Mouse (Mus musculus): ENCODE measurements around the gene Sox2. TPM values are rescaled to one million over a fixed set of nuclear protein-coding genes. Genes with fewer than 3 reads are reported as not detected.

The Sox2 gene
- polyA plus RNA-seq, 1 experiment from 2014 or later: 0.24 TPM

DNA sequence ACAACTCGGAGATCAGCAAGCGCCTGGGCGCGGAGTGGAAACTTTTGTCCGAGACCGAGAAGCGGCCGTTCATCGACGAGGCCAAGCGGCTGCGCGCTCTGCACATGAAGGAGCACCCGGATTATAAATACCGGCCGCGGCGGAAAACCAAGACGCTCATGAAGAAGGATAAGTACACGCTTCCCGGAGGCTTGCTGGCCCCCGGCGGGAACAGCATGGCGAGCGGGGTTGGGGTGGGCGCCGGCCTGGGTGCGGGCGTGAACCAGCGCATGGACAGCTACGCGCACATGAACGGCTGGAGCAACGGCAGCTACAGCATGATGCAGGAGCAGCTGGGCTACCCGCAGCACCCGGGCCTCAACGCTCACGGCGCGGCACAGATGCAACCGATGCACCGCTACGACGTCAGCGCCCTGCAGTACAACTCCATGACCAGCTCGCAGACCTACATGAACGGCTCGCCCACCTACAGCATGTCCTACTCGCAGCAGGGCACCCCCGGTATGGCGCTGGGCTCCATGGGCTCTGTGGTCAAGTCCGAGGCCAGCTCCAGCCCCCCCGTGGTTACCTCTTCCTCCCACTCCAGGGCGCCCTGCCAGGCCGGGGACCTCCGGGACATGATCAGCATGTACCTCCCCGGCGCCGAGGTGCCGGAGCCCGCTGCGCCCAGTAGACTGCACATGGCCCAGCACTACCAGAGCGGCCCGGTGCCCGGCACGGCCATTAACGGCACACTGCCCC is 586 bp downstream of the Sox2 start:
- Histone ChIP-seq H3K27ac (ENCODE audit: low read length) (no peak overlapping the region), H3K4me3 (ENCODE audit: low read length) (peak overlapping the region; percentile 45), H3K4me2 (ENCODE audit: low read depth, low read length) (peak overlapping the region; percentile 71), H3K4me1 (ENCODE audit: control insufficient read depth, insufficient read depth, low read length) (peaks cover 22% of the 10 kb centered on the region), H3K36me3 (ENCODE audit: control insufficient read depth, insufficient read depth, low read length) (no peaks in the 10 kb centered on the region), H3K9ac (ENCODE audit: low read depth, low read length) (peak overlapping the region; percentile 33; the same call in 1 of the 2 replicates), H3K27me3 (replicated peaks; ENCODE audit: control insufficient read depth, insufficient read depth, low read length) (peaks cover 67% of the 10 kb centered on the region), H3K9me3 (ENCODE audit: control insufficient read depth, low read length) (no peaks in the 10 kb centered on the region)
- peak; percentile 47 for ATAC-seq
- WGBS: 2% methylated on average over 67 of the region's 67 CpGs

DNA sequence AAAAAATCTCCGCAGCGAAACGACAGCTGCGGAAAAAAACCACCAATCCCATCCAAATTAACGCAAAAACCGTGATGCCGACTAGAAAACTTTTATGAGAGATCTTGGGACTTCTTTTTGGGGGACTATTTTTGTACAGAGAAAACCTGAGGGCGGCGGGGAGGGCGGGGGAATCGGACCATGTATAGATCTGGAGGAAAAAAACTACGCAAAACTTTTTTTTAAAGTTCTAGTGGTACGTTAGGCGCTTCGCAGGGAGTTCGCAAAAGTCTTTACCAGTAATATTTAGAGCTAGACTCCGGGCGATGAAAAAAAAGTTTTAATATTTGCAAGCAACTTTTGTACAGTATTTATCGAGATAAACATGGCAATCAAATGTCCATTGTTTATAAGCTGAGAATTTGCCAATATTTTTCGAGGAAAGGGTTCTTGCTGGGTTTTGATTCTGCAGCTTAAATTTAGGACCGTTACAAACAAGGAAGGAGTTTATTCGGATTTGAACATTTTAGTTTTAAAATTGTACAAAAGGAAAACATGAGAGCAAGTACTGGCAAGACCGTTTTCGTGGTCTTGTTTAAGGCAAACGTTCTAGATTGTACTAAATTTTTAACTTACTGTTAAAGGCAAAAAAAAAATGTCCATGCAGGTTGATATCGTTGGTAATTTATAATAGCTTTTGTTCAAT is 1.4 kb downstream of the Sox2 start:
- Histone ChIP-seq H3K9ac (ENCODE audit: low read depth, low read length) (no peak overlapping the region), H3K4me3 (ENCODE audit: low read length) (peak overlapping the region; percentile 45; the same call in 1 of the 2 replicates), H3K36me3 (ENCODE audit: control insufficient read depth, insufficient read depth, low read length) (no peaks in the 10 kb centered on the region), H3K4me2 (ENCODE audit: low read depth, low read length) (no peak overlapping the region), H3K4me1 (ENCODE audit: control insufficient read depth, insufficient read depth, low read length) (peaks cover 22% of the 10 kb centered on the region), H3K27me3 (replicated peaks; ENCODE audit: control insufficient read depth, insufficient read depth, low read length) (peaks cover 62% of the 10 kb centered on the region), H3K9me3 (ENCODE audit: control insufficient read depth, low read length) (no peaks in the 10 kb centered on the region), H3K27ac (ENCODE audit: low read length) (no peak overlapping the region)
- no peak for ATAC-seq
- WGBS: 4% methylated on average over 26 of the region's 26 CpGs

GRCm38 (mm10) chr3:34652616-34653015 is 2.4 kb downstream of the Sox2 start:
- Histone ChIP-seq H3K27ac (ENCODE audit: low read length) (no peak overlapping the region), H3K9me3 (ENCODE audit: control insufficient read depth, low read length) (no peaks in the 10 kb centered on the region), H3K4me2 (ENCODE audit: low read depth, low read length) (no peak overlapping the region), H3K4me3 (ENCODE audit: low read length) (no peak overlapping the region), H3K27me3 (replicated peaks; ENCODE audit: control insufficient read depth, insufficient read depth, low read length) (peaks cover 68% of the 10 kb centered on the region), H3K9ac (ENCODE audit: low read depth, low read length) (no peak overlapping the region), H3K36me3 (ENCODE audit: control insufficient read depth, insufficient read depth, low read length) (no peaks in the 10 kb centered on the region), H3K4me1 (ENCODE audit: control insufficient read depth, insufficient read depth, low read length) (peaks cover 22% of the 10 kb centered on the region)
- WGBS: 2% methylated on average over 14 of the region's 14 CpGs
- no peak for ATAC-seq

DNA sequence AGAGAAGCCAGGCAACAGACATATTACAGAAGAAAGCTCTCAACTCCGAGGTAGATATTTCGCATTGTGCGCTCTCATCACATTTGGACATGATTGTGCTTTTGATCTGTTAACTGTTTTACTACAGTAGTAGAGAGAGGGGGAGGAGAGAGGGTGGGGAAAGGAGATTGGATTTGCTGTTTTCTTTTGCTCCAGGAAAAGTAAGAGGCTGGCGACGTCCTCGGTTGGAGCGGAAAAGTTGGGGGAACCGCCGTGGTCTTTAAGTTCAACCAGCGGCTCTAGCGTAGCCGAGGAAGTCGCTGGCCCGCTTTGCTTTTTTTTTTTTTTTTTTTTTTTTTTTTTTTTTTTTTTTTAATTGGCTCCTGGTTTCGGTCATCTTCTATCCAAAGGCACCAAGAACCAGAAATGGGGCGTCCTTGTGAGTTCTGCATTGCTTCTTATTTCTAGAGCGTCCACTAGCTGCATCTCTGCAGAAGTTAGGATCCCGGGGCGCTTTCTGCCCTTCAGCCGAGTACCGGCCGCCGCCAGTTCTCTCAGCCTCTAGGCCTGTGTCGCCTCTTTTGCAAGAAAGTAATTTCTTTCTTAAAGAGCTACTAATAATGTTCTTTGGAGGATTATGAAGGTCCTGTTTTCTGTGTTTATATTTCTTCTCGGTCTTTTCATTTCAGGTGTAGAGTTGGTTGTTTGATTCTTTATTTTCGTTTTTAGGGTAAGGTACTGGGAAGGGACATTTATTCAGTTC is 3.2 kb downstream of the Sox2 start:
- H3K4me1 ChIP-seq (ENCODE audit: control insufficient read depth, insufficient read depth, low read length): peaks cover 22% of the 10 kb centered on the region
- H3K4me3 ChIP-seq (ENCODE audit: low read length): no peak overlapping the region
- peaks cover 71% of the 10 kb centered on the region for H3K27me3 ChIP-seq (replicated peaks; ENCODE audit: control insufficient read depth, insufficient read depth, low read length)
- H3K4me2 ChIP-seq (ENCODE audit: low read depth, low read length): no peak overlapping the region
- no peak for ATAC-seq
- no peaks in the 10 kb centered on the region for H3K9me3 ChIP-seq (ENCODE audit: control insufficient read depth, low read length)
- no peaks in the 10 kb centered on the region for H3K36me3 ChIP-seq (ENCODE audit: control insufficient read depth, insufficient read depth, low read length)
- H3K9ac ChIP-seq (ENCODE audit: low read depth, low read length): no peak overlapping the region
- no peak overlapping the region for H3K27ac ChIP-seq (ENCODE audit: low read length)
- 1% methylated on average over 26 of the region's 26 CpGs for WGBS

- Histone ChIP-seq H3K4me3 (ENCODE audit: low read length) (no peak overlapping the region), H3K9me3 (ENCODE audit: control insufficient read depth, low read length) (no peaks in the 10 kb centered on the region), H3K27ac (ENCODE audit: low read length) (no peak overlapping the region), H3K4me1 (ENCODE audit: control insufficient read depth, insufficient read depth, low read length) (peaks cover 19% of the 10 kb centered on the region), H3K27me3 (replicated peaks; ENCODE audit: control insufficient read depth, insufficient read depth, low read length) (peaks cover 71% of the 10 kb centered on the region), H3K9ac (ENCODE audit: low read depth, low read length) (no peak overlapping the region), H3K4me2 (ENCODE audit: low read depth, low read length) (no peak overlapping the region), H3K36me3 (ENCODE audit: control insufficient read depth, insufficient read depth, low read length) (no peaks in the 10 kb centered on the region)
- 8% methylated on average over 9 of the region's 9 CpGs for WGBS
- ATAC-seq: no peak
Measured at GRCm38 (mm10) chr3:34653977-34654500, 3.8 kb downstream of the Sox2 start.

GRCm38 (mm10) chr3:34654781-34655180 is 4.6 kb downstream of the Sox2 start:
- H3K9ac ChIP-seq (ENCODE audit: low read depth, low read length): no peak overlapping the region
- H3K27me3 ChIP-seq (replicated peaks; ENCODE audit: control insufficient read depth, insufficient read depth, low read length): peaks cover 68% of the 10 kb centered on the region
- no peak overlapping the region for H3K27ac ChIP-seq (ENCODE audit: low read length)
- no peak overlapping the region for H3K4me3 ChIP-seq (ENCODE audit: low read length)
- H3K4me2 ChIP-seq (ENCODE audit: low read depth, low read length): no peak overlapping the region
- peaks cover 11% of the 10 kb centered on the region for H3K4me1 ChIP-seq (ENCODE audit: control insufficient read depth, insufficient read depth, low read length)
- no peak for ATAC-seq
- H3K9me3 ChIP-seq (ENCODE audit: control insufficient read depth, low read length): no peaks in the 10 kb centered on the region
- no peaks in the 10 kb centered on the region for H3K36me3 ChIP-seq (ENCODE audit: control insufficient read depth, insufficient read depth, low read length)
- WGBS: 21% methylated on average over 6 of the region's 6 CpGs

DNA sequence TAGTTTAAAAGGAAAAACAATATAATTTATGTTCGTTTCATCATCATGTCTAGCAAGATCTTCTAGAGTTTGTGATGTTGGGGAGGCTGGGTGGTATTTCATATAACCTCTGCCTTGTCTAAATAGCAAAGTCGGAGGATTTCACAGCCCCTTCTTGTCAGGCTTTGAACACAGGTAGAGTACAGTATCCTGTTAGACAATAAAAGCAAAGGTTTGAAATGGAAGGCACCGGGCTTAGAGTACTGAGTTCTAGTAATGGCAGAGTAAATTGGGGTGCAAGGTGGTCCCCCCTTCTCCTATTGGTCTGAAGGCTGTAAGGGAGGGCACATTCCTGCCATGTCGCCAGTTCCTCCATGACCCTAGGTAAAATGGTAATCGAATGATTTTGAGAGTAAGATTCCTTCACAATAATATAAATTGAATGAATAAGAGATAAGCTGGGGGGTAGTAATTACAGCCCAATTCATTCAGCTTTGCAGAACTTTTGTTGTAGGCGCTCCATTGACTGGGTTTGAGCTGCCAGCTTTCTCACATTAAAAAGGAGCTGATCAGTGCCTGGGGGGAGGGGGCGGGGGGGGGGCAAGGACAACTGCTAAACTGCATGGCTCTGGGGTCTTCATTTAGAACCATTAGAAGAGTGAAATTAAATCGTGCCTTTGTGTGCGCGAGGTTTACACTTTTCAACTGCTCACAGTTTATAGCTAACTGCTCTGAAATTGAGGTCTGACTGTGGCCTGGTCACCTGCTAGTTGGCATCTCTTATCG is 5.3 kb downstream of the Sox2 start:
- Histone ChIP-seq H3K9ac (ENCODE audit: low read depth, low read length) (no peak overlapping the region), H3K36me3 (ENCODE audit: control insufficient read depth, insufficient read depth, low read length) (no peaks in the 10 kb centered on the region), H3K4me1 (ENCODE audit: control insufficient read depth, insufficient read depth, low read length) (peaks cover 4% of the 10 kb centered on the region; the same call in 1 of the 2 replicates), H3K27me3 (replicated peaks; ENCODE audit: control insufficient read depth, insufficient read depth, low read length) (peaks cover 66% of the 10 kb centered on the region), H3K4me3 (ENCODE audit: low read length) (no peak overlapping the region), H3K9me3 (ENCODE audit: control insufficient read depth, low read length) (no peaks in the 10 kb centered on the region), H3K4me2 (ENCODE audit: low read depth, low read length) (no peak overlapping the region), H3K27ac (ENCODE audit: low read length) (no peak overlapping the region)
- WGBS: 10% methylated on average over 11 of the region's 11 CpGs
- ATAC-seq: no peak

GRCm38 (mm10) chr3:34656153-34656552 is 5.9 kb downstream of the Sox2 start:
- Histone ChIP-seq H3K27ac (ENCODE audit: low read length) (no peak overlapping the region), H3K9me3 (ENCODE audit: control insufficient read depth, low read length) (no peaks in the 10 kb centered on the region), H3K9ac (ENCODE audit: low read depth, low read length) (no peak overlapping the region), H3K36me3 (ENCODE audit: control insufficient read depth, insufficient read depth, low read length) (no peaks in the 10 kb centered on the region), H3K4me3 (ENCODE audit: low read length) (no peak overlapping the region), H3K4me1 (ENCODE audit: control insufficient read depth, insufficient read depth, low read length) (no peaks in the 10 kb centered on the region), H3K4me2 (ENCODE audit: low read depth, low read length) (no peak overlapping the region), H3K27me3 (replicated peaks; ENCODE audit: control insufficient read depth, insufficient read depth, low read length) (peaks cover 66% of the 10 kb centered on the region)
- no peak for ATAC-seq
- 8% methylated on average over 3 of the region's 3 CpGs for WGBS

All from intestine, embryonic 16.5 days (tissue).